Mouse (Mus musculus): ENCODE results near the gene Nbas. TPM values are rescaled to one million over a fixed set of nuclear protein-coding genes. Genes with fewer than 3 reads are reported as not detected.

Nbas gene
- total and polyA plus RNA-seq, 2 experiments from 2014 or later, result 3.9 to 20.2 TPM

GRCm38 (mm10) chr12:13389644-13390043, 120.7 kb downstream of the Nbas start:
- Histone ChIP-seq H3K4me3 (ENCODE audit: low read depth, low read length) (no peak overlapping the region), H3K9ac (replicated peaks; ENCODE audit: low read depth, low read length) (no peak overlapping the region), H3K36me3 (replicated peaks; ENCODE audit: control insufficient read depth, insufficient read depth, low read length) (peaks cover 32% of the 10 kb centered on the region), H3K27me3 (ENCODE audit: control insufficient read depth, insufficient read depth, low read length) (no peaks in the 10 kb centered on the region), H3K4me2 (ENCODE audit: low read depth, low read length) (no peak overlapping the region), H3K4me1 (ENCODE audit: control insufficient read depth, insufficient read depth) (no peaks in the 10 kb centered on the region), H3K27ac (ENCODE audit: low read depth) (no peak overlapping the region), H3K9me3 (replicated peaks; ENCODE audit: control insufficient read depth, low read length) (no peaks in the 10 kb centered on the region)
- DNase-seq (ENCODE audit: low spot score) (no peak), ATAC-seq (ENCODE audit: insufficient read depth, low read depth) (no peak)
- WGBS, result 79% methylated on average over 1 of the region's 1 CpGs
- TF ChIP-seq EP300 (IDR thresholded peaks at IDR 0.05; ENCODE audit: low read depth) (no peak), CTCF (IDR thresholded peaks at IDR 0.05; ENCODE audit: low read depth) (no peak)

GRCm38 (mm10) chr12:13410191-13410590, 141.3 kb downstream of the Nbas start:
- Histone ChIP-seq H3K4me1 (ENCODE audit: control insufficient read depth, insufficient read depth) (no peaks in the 10 kb centered on the region), H3K4me3 (ENCODE audit: low read depth, low read length) (no peak overlapping the region), H3K9ac (replicated peaks; ENCODE audit: low read depth, low read length) (no peak overlapping the region)

GRCm38 (mm10) chr12:13418651-13419050, 149.7 kb downstream of the Nbas start:
- H3K9me3 ChIP-seq (replicated peaks; ENCODE audit: control insufficient read depth, low read length), result no peaks in the 10 kb centered on the region
- no peak overlapping the region for H3K4me3 ChIP-seq (ENCODE audit: low read depth, low read length)
- no peak for ATAC-seq (ENCODE audit: insufficient read depth, low read depth)
- DNase-seq (ENCODE audit: low spot score), result no peak
- 86% methylated on average over 2 of the region's 2 CpGs for WGBS
- H3K4me1 ChIP-seq (ENCODE audit: control insufficient read depth, insufficient read depth), result no peaks in the 10 kb centered on the region
- H3K27me3 ChIP-seq (ENCODE audit: control insufficient read depth, insufficient read depth, low read length), result no peaks in the 10 kb centered on the region
- H3K4me2 ChIP-seq (ENCODE audit: low read depth, low read length), result no peak overlapping the region
- TF ChIP-seq CTCF (IDR thresholded peaks at IDR 0.05; ENCODE audit: low read depth) (no peak), EP300 (IDR thresholded peaks at IDR 0.05; ENCODE audit: low read depth) (no peak)
- no peak overlapping the region for H3K9ac ChIP-seq (replicated peaks; ENCODE audit: low read depth, low read length)
- no peak overlapping the region for H3K27ac ChIP-seq (ENCODE audit: low read depth)
- peaks cover 21% of the 10 kb centered on the region for H3K36me3 ChIP-seq (replicated peaks; ENCODE audit: control insufficient read depth, insufficient read depth, low read length)

More at GRCm38 (mm10) chr12:13410191-13410590, 141.3 kb downstream of the Nbas start:
- no peak for DNase-seq (ENCODE audit: low spot score)
- TF ChIP-seq EP300 (IDR thresholded peaks at IDR 0.05; ENCODE audit: low read depth), result no peak
- no peak for TF ChIP-seq CTCF (IDR thresholded peaks at IDR 0.05; ENCODE audit: low read depth)
- Histone ChIP-seq H3K4me2 (ENCODE audit: low read depth, low read length) (no peak overlapping the region), H3K36me3 (replicated peaks; ENCODE audit: control insufficient read depth, insufficient read depth, low read length) (peaks cover 21% of the 10 kb centered on the region; the same call in 1 of the 2 replicates), H3K9me3 (replicated peaks; ENCODE audit: control insufficient read depth, low read length) (no peaks in the 10 kb centered on the region), H3K27me3 (ENCODE audit: control insufficient read depth, insufficient read depth, low read length) (no peaks in the 10 kb centered on the region), H3K27ac (ENCODE audit: low read depth) (no peak overlapping the region)
- ATAC-seq (ENCODE audit: insufficient read depth, low read depth), result no peak

- ATAC-seq (ENCODE audit: insufficient read depth, low read depth) (no peak), DNase-seq (ENCODE audit: low spot score) (no peak)
- H3K27ac ChIP-seq (ENCODE audit: low read depth), result no peak overlapping the region
- no peak for TF ChIP-seq CTCF (IDR thresholded peaks at IDR 0.05; ENCODE audit: low read depth)
- TF ChIP-seq EP300 (IDR thresholded peaks at IDR 0.05; ENCODE audit: low read depth), result no peak
- H3K9ac ChIP-seq (replicated peaks; ENCODE audit: low read depth, low read length), result no peak overlapping the region
- no peak overlapping the region for H3K4me2 ChIP-seq (ENCODE audit: low read depth, low read length)
- H3K9me3 ChIP-seq (replicated peaks; ENCODE audit: control insufficient read depth, low read length), result no peaks in the 10 kb centered on the region; the same call in 1 of the 2 replicates
- no peaks in the 10 kb centered on the region for H3K27me3 ChIP-seq (ENCODE audit: control insufficient read depth, insufficient read depth, low read length)
- no peaks in the 10 kb centered on the region for H3K4me1 ChIP-seq (ENCODE audit: control insufficient read depth, insufficient read depth)
- WGBS, result 70% methylated on average over 1 of the region's 1 CpGs
- peaks cover 10% of the 10 kb centered on the region for H3K36me3 ChIP-seq (replicated peaks; ENCODE audit: control insufficient read depth, insufficient read depth, low read length)
- H3K4me3 ChIP-seq (ENCODE audit: low read depth, low read length), result no peak overlapping the region
These were observed 161.3 kb downstream of the Nbas start for GRCm38 (mm10) chr12:13430219-13430618.

GRCm38 (mm10) chr12:13444653-13445431, 175.9 kb downstream of the Nbas start:
- no peak for TF ChIP-seq EP300 (IDR thresholded peaks at IDR 0.05; ENCODE audit: low read depth)
- no peak for TF ChIP-seq CTCF (IDR thresholded peaks at IDR 0.05; ENCODE audit: low read depth)
- Histone ChIP-seq H3K36me3 (replicated peaks; ENCODE audit: control insufficient read depth, insufficient read depth, low read length) (0 out of 2 replicates have a peak, but pooled peaks cover 3% of the 10 kb centered on the region), H3K27ac (ENCODE audit: low read depth) (no peak overlapping the region), H3K27me3 (ENCODE audit: control insufficient read depth, insufficient read depth, low read length) (no peaks in the 10 kb centered on the region), H3K9ac (replicated peaks; ENCODE audit: low read depth, low read length) (no peak overlapping the region), H3K4me2 (ENCODE audit: low read depth, low read length) (no peak overlapping the region), H3K4me1 (ENCODE audit: control insufficient read depth, insufficient read depth) (no peaks in the 10 kb centered on the region), H3K4me3 (ENCODE audit: low read depth, low read length) (no peak overlapping the region), H3K9me3 (replicated peaks; ENCODE audit: control insufficient read depth, low read length) (no peaks in the 10 kb centered on the region)
- WGBS, result 73% methylated on average over 4 of the region's 4 CpGs
- ATAC-seq (ENCODE audit: insufficient read depth, low read depth) (no peak), DNase-seq (ENCODE audit: low spot score) (no peak)
